Mouse (Mus musculus) heart, embryonic 11.5 days (tissue): ENCODE results near the gene Dmxl2. TPM values are rescaled to one million over a fixed set of nuclear protein-coding genes. Genes with fewer than 3 reads are reported as not detected.

Source experiments
- ATAC-seq: fragments of 200-750 bp; cut with Nextera tagmentation; replicated peaks from 2 replicates; pipeline ENCODE4 v1.8.0; 2017; ENCODE audit warnings: moderate library complexity; ENCODE audit not compliant: insufficient number of reproducible peaks, low FRiP score, low TSS enrichment
- H3K27ac ChIP-seq: fragments of 300-500 bp; sonication (generic); 2 replicates; pipeline ENCODE4 v1.5.1; 2014; ENCODE audit warnings: mild to moderate bottlenecking, low read depth, low read length
- H3K27me3 ChIP-seq: fragments of 300-500 bp; sonication (generic); 2 replicates; pipeline ENCODE4 v1.6.1; 2014; ENCODE audit warnings: mild to moderate bottlenecking, low read length, mixed read lengths; ENCODE audit not compliant: control insufficient read depth, insufficient read depth
- H3K36me3 ChIP-seq: fragments of 300-500 bp; sonication (generic); 2 replicates; pipeline ENCODE4 v1.6.1; 2014; ENCODE audit warnings: mild to moderate bottlenecking, low read length, moderate library complexity, mixed read lengths; ENCODE audit not compliant: control insufficient read depth, insufficient read depth
- H3K4me1 ChIP-seq: fragments of 300-500 bp; sonication (generic); 2 replicates; pipeline ENCODE4 v1.6.1; 2014; ENCODE audit warnings: low read length; ENCODE audit not compliant: control insufficient read depth, insufficient read depth
- H3K4me2 ChIP-seq: fragments of 300-500 bp; sonication (generic); 2 replicates; pipeline ENCODE4 v1.6.1; 2014; ENCODE audit warnings: mild to moderate bottlenecking, moderate library complexity
- H3K4me3 ChIP-seq: fragments of 300-500 bp; sonication (generic); 2 replicates; pipeline ENCODE4 v1.5.1; 2014; ENCODE audit warnings: low read depth, low read length
- H3K9ac ChIP-seq: fragments of 300-500 bp; sonication (generic); 2 replicates; pipeline ENCODE4 v1.6.1; 2014; ENCODE audit warnings: mild to moderate bottlenecking, low read depth, low read length, moderate library complexity
- H3K9me3 ChIP-seq: fragments of 300-500 bp; sonication (generic); replicated peaks from 2 replicates; pipeline ENCODE4 v1.6.1; 2016; ENCODE audit warnings: low read length; ENCODE audit not compliant: control insufficient read depth
- WGBS: fragments of 180-500 bp; shearing (Covaris S2); extraction: QIAGEN DNeasy Blood & Tissue Kit; methylation state at CpG from one replicate; pipeline ENCODE4 v1.1.7; 2014; ENCODE audit not compliant: insufficient replicate concordance; 5-methylcytosine and 5-hydroxymethylcytosine counted together
- polyA plus RNA-seq: library from polyadenylated mRNA; unstranded; fragments of >200 nt; fragmentation: Nextera tagmentation; extraction: Ambion mirVana; gene quantifications from 2 replicates; pipeline ENCODE4 v1.2.1, GENCODE M21; 2014

The Dmxl2 gene
- polyA plus RNA-seq, result 7.6 and 12.5 TPM in 2 replicates

- Histone ChIP-seq H3K36me3 (no peaks in the 10 kb centered on the region), H3K27me3 (0 out of 2 replicates have a peak, but pooled peaks cover 6% of the 10 kb centered on the region), H3K4me1 (no peaks in the 10 kb centered on the region), H3K9ac (peak within 1 kb of the TSS; percentile 81), H3K9me3 (no peaks in the 10 kb centered on the region), H3K4me3 (peak within 1 kb of the TSS; percentile 87), H3K4me2 (peak within 1 kb of the TSS; percentile 87), H3K27ac (peak within 1 kb of the TSS; percentile 70; the same call in 1 of the 2 replicates)
- peak; percentile 87 for ATAC-seq
- WGBS, result under 1% methylated on average over 66 of the region's 99 CpGs
Measured at GRCm38 (mm10) chr9:54501453-54502110, at the start of gene Dmxl2. TSS of gene Dmxl2 (minus strand) at chr9:54501626.

GRCm38 (mm10) chr9:54549433-54549832, 48.0 kb upstream of the Dmxl2 start:
- no peak for ATAC-seq
- no peaks in the 10 kb centered on the region for H3K9me3 ChIP-seq

GRCm38 (mm10) chr9:54547536-54547935, 46.1 kb upstream of the Dmxl2 start:
- ATAC-seq, result no peak
- H3K4me1 ChIP-seq, result no peaks in the 10 kb centered on the region; the same call in 1 of the 2 replicates
- H3K4me3 ChIP-seq, result no peak overlapping the region
- no peaks in the 10 kb centered on the region for H3K36me3 ChIP-seq
- no peak overlapping the region for H3K9ac ChIP-seq
- no peak overlapping the region for H3K27ac ChIP-seq
- H3K9me3 ChIP-seq, result no peaks in the 10 kb centered on the region
- no peak overlapping the region for H3K4me2 ChIP-seq
- 16% methylated on average over 5 of the region's 5 CpGs for WGBS
- H3K27me3 ChIP-seq, result no peaks in the 10 kb centered on the region; the same call in 1 of the 2 replicates

More at GRCm38 (mm10) chr9:54549433-54549832, 48.0 kb upstream of the Dmxl2 start:
- no peaks in the 10 kb centered on the region; the same call in 1 of the 2 replicates for H3K4me1 ChIP-seq
- H3K27ac ChIP-seq, result no peak overlapping the region
- 88% methylated on average over 6 of the region's 6 CpGs for WGBS
- H3K36me3 ChIP-seq, result no peaks in the 10 kb centered on the region
- H3K27me3 ChIP-seq, result no peaks in the 10 kb centered on the region; the same call in 1 of the 2 replicates
- H3K4me3 ChIP-seq, result no peak overlapping the region
- H3K9ac ChIP-seq, result no peak overlapping the region
- H3K4me2 ChIP-seq, result no peak overlapping the region

- H3K4me3 ChIP-seq, result no peak overlapping the region
- no peaks in the 10 kb centered on the region; the same call in 1 of the 2 replicates for H3K4me1 ChIP-seq
- no peak overlapping the region for H3K4me2 ChIP-seq
- H3K9ac ChIP-seq, result no peak overlapping the region
- H3K36me3 ChIP-seq, result no peaks in the 10 kb centered on the region
- WGBS, result 83% methylated on average over 4 of the region's 4 CpGs
- no peaks in the 10 kb centered on the region; the same call in 1 of the 2 replicates for H3K27me3 ChIP-seq
- no peak for ATAC-seq
- no peak overlapping the region for H3K27ac ChIP-seq
- H3K9me3 ChIP-seq, result no peaks in the 10 kb centered on the region
Measured at GRCm38 (mm10) chr9:54544954-54545315, 43.5 kb upstream of the Dmxl2 start.

- no peaks in the 10 kb centered on the region; the same call in 1 of the 2 replicates for H3K4me1 ChIP-seq
- no peak for ATAC-seq
- H3K27me3 ChIP-seq, result no peaks in the 10 kb centered on the region; the same call in 1 of the 2 replicates
- H3K27ac ChIP-seq, result no peak overlapping the region
- 71% methylated on average over 9 of the region's 9 CpGs for WGBS
- no peaks in the 10 kb centered on the region for H3K9me3 ChIP-seq
- H3K4me2 ChIP-seq, result no peak overlapping the region
- H3K4me3 ChIP-seq, result no peak overlapping the region
- no peak overlapping the region for H3K9ac ChIP-seq
- no peaks in the 10 kb centered on the region for H3K36me3 ChIP-seq
Measured at GRCm38 (mm10) chr9:54544212-54544953, 43.0 kb upstream of the Dmxl2 start.

- WGBS, result 66% methylated on average over 5 of the region's 5 CpGs
- ATAC-seq, result no peak
- Histone ChIP-seq H3K4me1 (no peaks in the 10 kb centered on the region), H3K4me2 (no peak overlapping the region), H3K9me3 (no peaks in the 10 kb centered on the region), H3K9ac (no peak overlapping the region), H3K27ac (no peak overlapping the region), H3K4me3 (no peak overlapping the region), H3K36me3 (no peaks in the 10 kb centered on the region), H3K27me3 (no peaks in the 10 kb centered on the region)
Measured at GRCm38 (mm10) chr9:54540801-54541200, 39.4 kb upstream of the Dmxl2 start.

- Histone ChIP-seq H3K4me2 (no peak within 1 kb of the TSS), H3K4me1 (no peaks in the 10 kb centered on the region), H3K9ac (no peak within 1 kb of the TSS), H3K36me3 (no peaks in the 10 kb centered on the region), H3K27ac (no peak within 1 kb of the TSS), H3K4me3 (no peak within 1 kb of the TSS), H3K9me3 (no peaks in the 10 kb centered on the region), H3K27me3 (no peaks in the 10 kb centered on the region)
- WGBS, result 88% methylated on average over 14 of the region's 14 CpGs
- no peak for ATAC-seq
Measured at GRCm38 (mm10) chr9:54538684-54539083, 37.3 kb upstream of the Dmxl2 start, which contains the start of gene Sh2d7. TSS of gene Sh2d7 (plus strand) at chr9:54538984.

GRCm38 (mm10) chr9:54538244-54538643, 36.8 kb upstream of the Dmxl2 start:
- 91% methylated on average over 3 of the region's 3 CpGs for WGBS
- Histone ChIP-seq H3K9me3 (no peaks in the 10 kb centered on the region), H3K27ac (no peak overlapping the region), H3K4me2 (no peak overlapping the region), H3K27me3 (no peaks in the 10 kb centered on the region), H3K4me3 (no peak overlapping the region), H3K9ac (no peak overlapping the region), H3K4me1 (no peaks in the 10 kb centered on the region), H3K36me3 (no peaks in the 10 kb centered on the region)
- ATAC-seq, result no peak
